Mouse (Mus musculus): ENCODE results near the gene Gm17349. TPM values are rescaled to one million over a fixed set of nuclear protein-coding genes. Genes with fewer than 3 reads are reported as not detected.

The Gm17349 gene
- total and polyA plus RNA-seq, 2 experiments from 2014 or later = not detected

DNA sequence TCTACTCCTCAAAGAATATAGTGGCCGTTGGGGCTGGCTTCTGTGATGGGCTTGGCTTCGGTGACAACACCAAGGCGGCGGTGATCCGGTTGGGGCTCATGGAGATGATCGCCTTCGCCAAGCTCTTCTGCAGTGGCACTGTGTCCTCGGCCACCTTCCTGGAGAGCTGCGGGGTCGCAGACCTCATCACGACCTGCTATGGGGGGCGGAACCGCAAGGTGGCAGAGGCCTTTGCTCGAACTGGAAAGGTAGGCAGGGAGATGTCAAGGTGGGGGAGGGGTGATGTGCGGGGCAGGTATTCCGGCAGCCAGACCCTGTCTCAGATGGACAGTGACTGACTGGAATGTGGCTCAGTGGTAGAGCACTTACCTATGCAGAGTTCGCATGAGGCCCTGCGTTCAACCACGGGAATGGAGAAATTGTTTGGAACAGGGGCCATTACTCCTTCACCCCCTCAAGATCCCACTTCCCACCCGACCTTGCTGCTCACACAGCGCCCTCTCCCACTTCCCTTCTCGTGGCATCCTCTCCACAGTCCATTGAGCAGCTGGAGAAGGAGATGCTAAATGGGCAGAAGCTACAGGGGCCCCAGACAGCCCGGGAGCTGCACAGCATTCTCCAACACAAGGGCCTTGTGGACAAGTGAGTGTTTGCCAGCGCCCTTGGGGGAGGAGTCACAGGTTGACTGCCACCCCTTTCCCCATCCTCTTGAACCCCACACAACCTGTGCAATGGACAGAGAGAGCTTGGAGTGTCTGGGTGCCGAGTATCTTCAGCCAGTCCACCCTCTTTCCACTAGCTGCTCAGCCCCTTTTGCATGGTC, 16.8 kb upstream of the Gm17349 start:
- no peak for DNase-seq (ENCODE audit: low spot score)

DNA sequence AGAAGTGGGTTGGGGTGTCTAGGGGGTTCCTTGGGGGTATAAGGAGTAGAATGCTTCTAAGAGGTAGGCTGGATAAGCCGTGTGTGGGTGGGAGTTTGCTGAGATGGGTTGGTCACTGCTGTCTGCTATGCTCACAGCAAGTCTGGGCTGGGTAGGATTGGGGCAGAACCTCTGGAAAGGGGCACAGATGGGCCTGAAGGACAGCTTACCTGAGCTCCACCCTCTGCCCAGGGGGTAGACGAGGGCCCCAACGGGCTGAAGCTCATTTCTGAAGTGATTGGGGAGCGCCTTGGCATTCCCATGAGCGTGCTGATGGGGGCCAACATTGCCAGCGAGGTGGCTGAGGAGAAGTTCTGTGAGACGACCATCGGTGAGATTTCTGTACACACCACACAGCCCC, 14.6 kb upstream of the Gm17349 start:
- Histone ChIP-seq H3K27ac (ENCODE audit: low read depth, low read length) (no peak overlapping the region), H3K4me3 (ENCODE audit: low read depth, low read length) (no peak overlapping the region), H3K4me2 (ENCODE audit: low read depth, low read length, poor library complexity, severe bottlenecking) (no peak overlapping the region), H3K27me3 (ENCODE audit: insufficient read depth, low read length) (no peaks in the 10 kb centered on the region), H3K4me1 (ENCODE audit: insufficient read depth, low read length) (no peaks in the 10 kb centered on the region; the same call in none of the 2 replicates), H3K9me3 (ENCODE audit: low read length) (no peaks in the 10 kb centered on the region), H3K36me3 (ENCODE audit: insufficient read depth, low read length) (peaks cover 14% of the 10 kb centered on the region; the same call in 1 of the 2 replicates), H3K9ac (replicated peaks; ENCODE audit: low read length, poor library complexity, severe bottlenecking) (no peak overlapping the region)
- no peak for DNase-seq (ENCODE audit: low spot score)
- no peak for TF ChIP-seq CTCF (IDR thresholded peaks at IDR 0.05)
- 79% methylated on average over 8 of the region's 8 CpGs for WGBS
- ATAC-seq (ENCODE audit: low FRiP score) = no peak

More for the DNA sequence above, 16.8 kb upstream of the Gm17349 start:
- H3K4me1 ChIP-seq (ENCODE audit: insufficient read depth, low read length) = peaks cover 3% of the 10 kb centered on the region
- no peaks in the 10 kb centered on the region for H3K9me3 ChIP-seq (ENCODE audit: low read length)
- no peaks in the 10 kb centered on the region for H3K27me3 ChIP-seq (ENCODE audit: insufficient read depth, low read length)
- H3K27ac ChIP-seq (ENCODE audit: low read depth, low read length) = no peak overlapping the region
- peaks cover 14% of the 10 kb centered on the region; the same call in 1 of the 2 replicates for H3K36me3 ChIP-seq (ENCODE audit: insufficient read depth, low read length)
- TF ChIP-seq CTCF (IDR thresholded peaks at IDR 0.05) = no peak
- H3K9ac ChIP-seq (replicated peaks; ENCODE audit: low read length, poor library complexity, severe bottlenecking) = no peak overlapping the region
- H3K4me3 ChIP-seq (ENCODE audit: low read depth, low read length) = no peak overlapping the region
- 80% methylated on average over 25 of the region's 25 CpGs for WGBS
- ATAC-seq (ENCODE audit: low FRiP score) = no peak
- H3K4me2 ChIP-seq (ENCODE audit: low read depth, low read length, poor library complexity, severe bottlenecking) = no peak overlapping the region

DNA sequence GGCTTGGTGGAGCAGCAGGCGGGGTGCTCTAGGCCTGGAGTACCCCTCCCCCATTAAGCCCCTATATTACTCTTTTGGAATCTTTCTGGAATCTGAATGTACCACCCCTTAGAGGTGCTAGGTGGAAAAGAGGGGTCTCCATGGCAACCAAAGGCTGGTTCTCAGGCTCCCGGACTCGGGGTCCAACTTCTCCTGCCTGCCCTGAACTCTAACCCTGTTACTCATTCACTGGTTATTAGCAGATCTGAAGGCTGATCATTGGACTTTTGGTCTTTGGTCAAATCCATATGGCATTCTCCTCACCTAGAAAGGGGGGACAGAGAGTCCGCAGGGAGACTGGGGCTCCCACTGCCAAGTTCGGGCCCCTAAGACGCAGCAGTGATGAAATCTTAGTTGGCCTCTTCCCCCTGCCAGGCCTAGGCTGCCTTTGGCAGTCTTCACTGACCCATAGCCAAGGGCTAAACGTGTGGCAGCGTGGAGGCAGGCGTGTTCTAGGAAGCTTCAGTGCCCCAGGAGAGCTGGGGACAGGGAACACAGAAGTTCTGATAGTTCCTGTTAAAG, 13.3 kb upstream of the Gm17349 start:
- WGBS = 74% methylated on average over 9 of the region's 9 CpGs
- no peak overlapping the region for H3K27ac ChIP-seq (ENCODE audit: low read depth, low read length)
- H3K4me2 ChIP-seq (ENCODE audit: low read depth, low read length, poor library complexity, severe bottlenecking) = no peak overlapping the region
- no peak overlapping the region for H3K4me3 ChIP-seq (ENCODE audit: low read depth, low read length)
- no peaks in the 10 kb centered on the region for H3K9me3 ChIP-seq (ENCODE audit: low read length)
- H3K4me1 ChIP-seq (ENCODE audit: insufficient read depth, low read length) = no peaks in the 10 kb centered on the region
- no peak for TF ChIP-seq CTCF (IDR thresholded peaks at IDR 0.05)
- no peak overlapping the region for H3K9ac ChIP-seq (replicated peaks; ENCODE audit: low read length, poor library complexity, severe bottlenecking)
- DNase-seq (ENCODE audit: low spot score) (no peak), ATAC-seq (ENCODE audit: low FRiP score) (no peak)
- no peaks in the 10 kb centered on the region for H3K27me3 ChIP-seq (ENCODE audit: insufficient read depth, low read length)
- H3K36me3 ChIP-seq (ENCODE audit: insufficient read depth, low read length) = peaks cover 23% of the 10 kb centered on the region

- no peaks in the 10 kb centered on the region for H3K9me3 ChIP-seq (ENCODE audit: low read length)
- H3K4me2 ChIP-seq (ENCODE audit: low read depth, low read length, poor library complexity, severe bottlenecking) = no peak within 1 kb of the TSS
- no peaks in the 10 kb centered on the region for H3K27me3 ChIP-seq (ENCODE audit: insufficient read depth, low read length)
- 62% methylated on average over 26 of the region's 26 CpGs for WGBS
- H3K4me3 ChIP-seq (ENCODE audit: low read depth, low read length) = no peak within 1 kb of the TSS
- H3K36me3 ChIP-seq (ENCODE audit: insufficient read depth, low read length) = peaks cover 32% of the 10 kb centered on the region
- 0 out of 2 replicates have a peak within 1 kb of the TSS, but pooled peaks have one; percentile 12 for H3K27ac ChIP-seq (ENCODE audit: low read depth, low read length)
- H3K9ac ChIP-seq (replicated peaks; ENCODE audit: low read length, poor library complexity, severe bottlenecking) = no peak within 1 kb of the TSS
- no peaks in the 10 kb centered on the region for H3K4me1 ChIP-seq (ENCODE audit: insufficient read depth, low read length)
- ATAC-seq (ENCODE audit: low FRiP score) (0 out of 2 replicates have a peak, but pooled peaks have one; percentile 17), DNase-seq (ENCODE audit: low spot score) (peak; percentile 72)
- TF ChIP-seq CTCF (IDR thresholded peaks at IDR 0.05) = no peak
Measured at GRCm38 (mm10) chr15:99717386-99718334, 12.4 kb upstream of the Gm17349 start, which contains the start of gene Gpd1. Gene Gpd1, plus strand, starts transcription at chr15:99717515.

GRCm38 (mm10) chr15:99716814-99717213, 11.5 kb upstream of the Gm17349 start:
- ATAC-seq (ENCODE audit: low FRiP score) = no peak
- Histone ChIP-seq H3K9me3 (ENCODE audit: low read length) (no peaks in the 10 kb centered on the region), H3K4me2 (ENCODE audit: low read depth, low read length, poor library complexity, severe bottlenecking) (no peak overlapping the region), H3K4me1 (ENCODE audit: insufficient read depth, low read length) (no peaks in the 10 kb centered on the region), H3K36me3 (ENCODE audit: insufficient read depth, low read length) (peaks cover 35% of the 10 kb centered on the region), H3K4me3 (ENCODE audit: low read depth, low read length) (no peak overlapping the region), H3K27me3 (ENCODE audit: insufficient read depth, low read length) (no peaks in the 10 kb centered on the region), H3K27ac (ENCODE audit: low read depth, low read length) (no peak overlapping the region), H3K9ac (replicated peaks; ENCODE audit: low read length, poor library complexity, severe bottlenecking) (no peak overlapping the region)
- TF ChIP-seq CTCF (IDR thresholded peaks at IDR 0.05) = no peak
- DNase-seq (ENCODE audit: low spot score) = no peak
- whole genome bisulfite sequencing = 86% methylated on average over 12 of the region's 12 CpGs

Measured in midbrain, postnatal 0 days (tissue).